Mouse (Mus musculus) large intestine, adult 2 months (tissue): ENCODE results near the gene Trpm3. TPM values are rescaled to one million over a fixed set of nuclear protein-coding genes. Genes with fewer than 3 reads are reported as not detected.

Experiments
- DNase-seq: peaks from one replicate; pipeline ENCODE4 v3.0.0-alpha.2; 2012; ENCODE audit warnings: low read depth, low spot score
- WGBS: fragments of 180-500 bp; shearing (Covaris S2); methylation state at CpG from one replicate; pipeline ENCODE4 v1.1.7; 2018; 5-methylcytosine and 5-hydroxymethylcytosine counted together
- polyA plus RNA-seq: library from polyadenylated mRNA; depleted of rRNA; stranded (reverse); fragments of >200 nt; gene quantifications from 2 replicates; pipeline ENCODE4 v1.2.3, GENCODE M21; 2012

Gene Trpm3
- polyA plus RNA-seq, 1 experiment = 0.06 TPM

GRCm38 (mm10) chr19:22938848-22939724 lies 800.2 kb downstream of the Trpm3 start:
- no peak for DNase-seq
- 28% methylated on average over 14 of the region's 14 CpGs for WGBS

- WGBS = 65% methylated on average over 5 of the region's 5 CpGs
- DNase-seq = no peak
These were observed 801.0 kb downstream of the Trpm3 start for GRCm38 (mm10) chr19:22939836-22940235.

GRCm38 (mm10) chr19:22940487-22940886 lies 801.6 kb downstream of the Trpm3 start:
- 39% methylated on average over 5 of the region's 5 CpGs for WGBS
- peak; percentile 3 for DNase-seq

- 80% methylated on average over 9 of the region's 9 CpGs for WGBS
- no peak for DNase-seq
These were observed 802.1 kb downstream of the Trpm3 start for GRCm38 (mm10) chr19:22940956-22941355.

GRCm38 (mm10) chr19:22952480-22952879 lies 813.6 kb downstream of the Trpm3 start:
- no peak for DNase-seq
- WGBS = 83% methylated on average over 3 of the region's 3 CpGs

GRCm38 (mm10) chr19:22953191-22953590 lies 814.3 kb downstream of the Trpm3 start:
- no peak for DNase-seq
- 48% methylated on average over 4 of the region's 4 CpGs for WGBS

- 77% methylated on average over 4 of the region's 4 CpGs for WGBS
- no peak for DNase-seq
These were observed 819.6 kb downstream of the Trpm3 start for GRCm38 (mm10) chr19:22958414-22958813.

- 79% methylated on average over 14 of the region's 14 CpGs for WGBS
- no peak for DNase-seq
These were observed 821.8 kb downstream of the Trpm3 start for GRCm38 (mm10) chr19:22960450-22961265.

- DNase-seq = no peak
These were observed 823.3 kb downstream of the Trpm3 start for GRCm38 (mm10) chr19:22962001-22962708.

GRCm38 (mm10) chr19:22962731-22963130 lies 823.9 kb downstream of the Trpm3 start:
- no peak for DNase-seq
- WGBS = 64% methylated on average over 8 of the region's 8 CpGs

More at GRCm38 (mm10) chr19:22962001-22962708, 823.3 kb downstream of the Trpm3 start:
- 74% methylated on average over 12 of the region's 12 CpGs for WGBS

GRCm38 (mm10) chr19:22963726-22964398 lies 825.0 kb downstream of the Trpm3 start:
- WGBS = 80% methylated on average over 6 of the region's 6 CpGs
- DNase-seq = no peak

GRCm38 (mm10) chr19:22965470-22965869 lies 826.6 kb downstream of the Trpm3 start:
- no peak for DNase-seq
- 80% methylated on average over 6 of the region's 6 CpGs for WGBS

GRCm38 (mm10) chr19:22973294-22973693 lies 834.4 kb downstream of the Trpm3 start:
- DNase-seq = no peak
- WGBS = 88% methylated on average over 3 of the region's 3 CpGs

- DNase-seq = no peak
- WGBS = 89% methylated on average over 5 of the region's 5 CpGs
These were observed 834.9 kb downstream of the Trpm3 start for GRCm38 (mm10) chr19:22973727-22974126.

- DNase-seq = no peak
- WGBS = 87% methylated on average over 5 of the region's 5 CpGs
These were observed 837.0 kb downstream of the Trpm3 start for GRCm38 (mm10) chr19:22975801-22976200.

- no peak for DNase-seq
- WGBS = 57% methylated on average over 5 of the region's 5 CpGs
These were observed 838.7 kb downstream of the Trpm3 start for GRCm38 (mm10) chr19:22977508-22977907.

GRCm38 (mm10) chr19:22978763-22979162 lies 839.9 kb downstream of the Trpm3 start:
- 90% methylated on average over 7 of the region's 7 CpGs for WGBS
- no peak for DNase-seq

- 46% methylated on average over 1 of the region's 1 CpGs for whole genome bisulfite sequencing
- no peak for DNase-seq
These were observed 840.3 kb downstream of the Trpm3 start for GRCm38 (mm10) chr19:22979191-22979590.

- 97% methylated on average over 12 of the region's 12 CpGs for WGBS
- no peak for DNase-seq
These were observed 849.1 kb downstream of the Trpm3 start for GRCm38 (mm10) chr19:22987914-22988313.
